Mouse (Mus musculus) heart, adult 2 months (tissue): ENCODE data around the gene Olfm4.

Source experiments
- CTCF ChIP-seq: fragments of 200-600 bp; IDR thresholded peaks from 2 replicates; pipeline ENCODE4 v1.8.1; 2022; ENCODE audit warnings: antibody characterized with exemption, mild to moderate bottlenecking, moderate library complexity
- POLR2A ChIP-seq: fragments of 200-500 bp; IDR thresholded peaks from 2 replicates; pipeline ENCODE4 v1.6.1; 2011; ENCODE audit warnings: mild to moderate bottlenecking, low read depth, low read length, control low read depth; ENCODE audit not compliant: insufficient read depth

DNA sequence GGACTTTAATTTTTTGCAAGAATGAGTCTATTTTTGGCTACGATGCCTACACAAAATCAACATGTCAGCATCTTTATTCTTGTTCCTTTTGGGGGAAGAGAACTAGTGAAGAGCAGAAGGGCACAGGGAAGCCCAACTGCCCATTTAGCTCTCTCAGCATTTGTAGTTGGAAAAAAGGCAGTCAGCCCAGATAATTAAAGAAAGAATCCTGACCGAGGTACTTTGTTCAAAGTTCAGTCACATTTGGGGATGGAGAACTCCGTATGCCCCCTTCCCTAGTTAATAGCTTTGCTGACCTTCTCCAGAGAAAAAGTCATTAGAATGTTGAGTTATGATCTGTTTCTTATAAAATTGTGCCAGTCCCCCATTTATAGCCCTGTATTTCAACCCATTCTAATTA is 77.8 kb downstream of the Olfm4 start:
- TF ChIP-seq CTCF (no peak), POLR2A (no peak)
